Mouse (Mus musculus): ENCODE results near the gene Arhgef28. TPM values are rescaled to one million over a fixed set of nuclear protein-coding genes. Genes with fewer than 3 reads are reported as not detected.
A peak's percentile ranks its signal among the peaks of the same experiment; 100 is the strongest.

Arhgef28 gene
- polyA plus RNA-seq, 1 experiment from 2014 or later, result 14.2 TPM

DNA sequence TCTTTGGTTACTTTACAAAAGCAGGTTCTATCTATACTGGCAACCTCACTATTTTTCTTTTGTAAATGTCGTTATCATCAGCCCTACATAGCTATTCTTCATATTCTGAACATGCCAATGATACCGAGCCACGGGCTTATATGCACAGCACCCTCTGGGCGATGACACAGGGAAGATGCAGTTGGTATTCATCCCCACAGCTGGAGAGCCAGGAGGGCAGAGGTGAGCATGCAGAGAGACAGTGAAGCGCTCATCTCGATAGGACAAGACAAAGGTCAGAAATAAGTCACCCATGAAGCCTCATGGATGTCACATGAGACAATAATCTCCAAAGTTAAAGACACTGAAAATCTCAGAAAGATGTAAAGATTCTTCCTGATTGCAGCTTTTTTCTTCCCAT, 217.4 kb downstream of the Arhgef28 start:
- no peaks in the 10 kb centered on the region for H3K36me3 ChIP-seq (ENCODE audit: control insufficient read depth, insufficient read depth, low read length)
- no peak overlapping the region for H3K27ac ChIP-seq (ENCODE audit: low read length)
- 88% methylated on average over 6 of the region's 6 CpGs for WGBS
- H3K27me3 ChIP-seq (replicated peaks; ENCODE audit: control insufficient read depth, insufficient read depth, low read length), result no peaks in the 10 kb centered on the region
- no peaks in the 10 kb centered on the region for H3K9me3 ChIP-seq (ENCODE audit: control insufficient read depth, low read length)
- H3K4me3 ChIP-seq (ENCODE audit: low read length), result no peak overlapping the region
- no peak overlapping the region for H3K9ac ChIP-seq (ENCODE audit: low read depth, low read length)
- no peaks in the 10 kb centered on the region for H3K4me1 ChIP-seq (ENCODE audit: control insufficient read depth, insufficient read depth, low read length)
- no peak overlapping the region for H3K4me2 ChIP-seq (ENCODE audit: low read depth, low read length)
- no peak for ATAC-seq

DNA sequence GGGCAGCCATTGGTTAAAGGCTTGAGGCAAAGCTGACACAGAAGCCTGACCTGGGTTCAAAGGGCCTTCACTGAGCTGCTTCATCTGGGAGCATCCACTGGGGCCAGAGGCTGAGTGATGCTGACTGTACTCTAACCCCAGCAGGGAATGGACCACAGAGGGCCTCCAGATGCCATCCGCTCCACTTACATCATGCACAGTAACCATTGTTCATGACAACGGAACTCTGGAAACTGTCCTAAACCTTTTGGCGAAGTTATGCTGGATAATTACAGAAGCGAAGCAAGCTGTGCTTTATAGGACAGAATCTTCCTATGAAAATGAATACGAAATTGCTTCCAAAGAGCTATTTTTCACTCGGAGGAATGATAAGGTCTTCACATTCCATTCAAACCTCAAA, 219.5 kb downstream of the Arhgef28 start:
- 87% methylated on average over 6 of the region's 6 CpGs for WGBS
- Histone ChIP-seq H3K9ac (ENCODE audit: low read depth, low read length) (no peak overlapping the region), H3K4me1 (ENCODE audit: control insufficient read depth, insufficient read depth, low read length) (no peaks in the 10 kb centered on the region), H3K36me3 (ENCODE audit: control insufficient read depth, insufficient read depth, low read length) (no peaks in the 10 kb centered on the region), H3K27me3 (replicated peaks; ENCODE audit: control insufficient read depth, insufficient read depth, low read length) (no peaks in the 10 kb centered on the region), H3K27ac (ENCODE audit: low read length) (no peak overlapping the region), H3K4me2 (ENCODE audit: low read depth, low read length) (no peak overlapping the region), H3K4me3 (ENCODE audit: low read length) (no peak overlapping the region), H3K9me3 (ENCODE audit: control insufficient read depth, low read length) (no peaks in the 10 kb centered on the region)
- no peak for ATAC-seq

DNA sequence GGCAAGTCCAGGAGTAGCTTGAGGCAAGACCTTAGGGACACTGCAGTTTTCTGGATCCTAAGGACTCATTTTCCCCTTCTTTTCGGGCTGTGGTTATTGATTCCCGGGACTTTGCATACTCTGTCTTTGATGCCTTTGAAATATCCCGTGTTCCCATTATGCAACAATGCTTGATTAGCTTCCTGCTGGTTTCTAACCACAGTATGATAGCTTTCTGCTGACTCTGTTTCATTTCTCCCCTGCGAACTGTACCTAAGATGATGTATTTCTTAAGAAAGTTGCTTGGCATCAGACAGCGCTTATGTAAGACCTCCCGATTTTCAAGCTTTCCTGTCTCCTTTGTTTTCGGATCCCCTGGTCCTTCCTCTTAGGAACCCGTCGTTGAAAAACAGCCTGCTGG, 229.1 kb downstream of the Arhgef28 start:
- no peaks in the 10 kb centered on the region for H3K36me3 ChIP-seq (ENCODE audit: control insufficient read depth, insufficient read depth, low read length)
- H3K4me2 ChIP-seq (ENCODE audit: low read depth, low read length), result no peak overlapping the region
- no peaks in the 10 kb centered on the region for H3K4me1 ChIP-seq (ENCODE audit: control insufficient read depth, insufficient read depth, low read length)
- H3K27ac ChIP-seq (ENCODE audit: low read length), result peak overlapping the region; percentile 38; the same call in 1 of the 2 replicates
- no peaks in the 10 kb centered on the region for H3K27me3 ChIP-seq (replicated peaks; ENCODE audit: control insufficient read depth, insufficient read depth, low read length)
- no peak overlapping the region for H3K4me3 ChIP-seq (ENCODE audit: low read length)
- ATAC-seq, result peak; percentile 36; the same call in 1 of the 2 replicates
- WGBS, result 82% methylated on average over 9 of the region's 9 CpGs
- H3K9ac ChIP-seq (ENCODE audit: low read depth, low read length), result no peak overlapping the region
- no peaks in the 10 kb centered on the region for H3K9me3 ChIP-seq (ENCODE audit: control insufficient read depth, low read length)

DNA sequence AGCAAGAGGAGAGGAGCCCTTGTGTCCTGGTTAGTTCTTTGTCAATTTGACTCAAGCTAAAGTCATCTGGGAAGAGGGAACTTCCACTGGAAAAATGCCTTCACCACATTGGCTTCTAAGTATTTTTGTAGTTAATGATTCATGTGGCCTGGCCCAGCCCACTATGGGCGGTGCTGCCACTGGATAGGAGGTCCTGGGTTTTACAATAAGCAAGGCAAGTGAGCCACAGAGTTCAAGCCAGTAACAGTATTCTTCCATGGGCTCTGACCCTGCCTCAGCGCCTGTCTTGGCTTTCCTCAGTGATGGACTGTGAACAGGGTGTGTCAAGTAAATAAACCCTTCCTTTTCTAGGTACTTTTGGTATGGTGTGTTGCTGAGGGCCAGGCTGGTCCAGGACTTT, 229.6 kb downstream of the Arhgef28 start:
- no peaks in the 10 kb centered on the region for H3K9me3 ChIP-seq (ENCODE audit: control insufficient read depth, low read length)
- H3K36me3 ChIP-seq (ENCODE audit: control insufficient read depth, insufficient read depth, low read length), result no peaks in the 10 kb centered on the region
- no peaks in the 10 kb centered on the region for H3K27me3 ChIP-seq (replicated peaks; ENCODE audit: control insufficient read depth, insufficient read depth, low read length)
- no peak overlapping the region for H3K9ac ChIP-seq (ENCODE audit: low read depth, low read length)
- H3K27ac ChIP-seq (ENCODE audit: low read length), result peak overlapping the region; percentile 38
- ATAC-seq, result peak; percentile 98
- no peak overlapping the region for H3K4me3 ChIP-seq (ENCODE audit: low read length)
- WGBS, result 73% methylated on average over 2 of the region's 2 CpGs
- H3K4me2 ChIP-seq (ENCODE audit: low read depth, low read length), result no peak overlapping the region
- H3K4me1 ChIP-seq (ENCODE audit: control insufficient read depth, insufficient read depth, low read length), result no peaks in the 10 kb centered on the region

DNA sequence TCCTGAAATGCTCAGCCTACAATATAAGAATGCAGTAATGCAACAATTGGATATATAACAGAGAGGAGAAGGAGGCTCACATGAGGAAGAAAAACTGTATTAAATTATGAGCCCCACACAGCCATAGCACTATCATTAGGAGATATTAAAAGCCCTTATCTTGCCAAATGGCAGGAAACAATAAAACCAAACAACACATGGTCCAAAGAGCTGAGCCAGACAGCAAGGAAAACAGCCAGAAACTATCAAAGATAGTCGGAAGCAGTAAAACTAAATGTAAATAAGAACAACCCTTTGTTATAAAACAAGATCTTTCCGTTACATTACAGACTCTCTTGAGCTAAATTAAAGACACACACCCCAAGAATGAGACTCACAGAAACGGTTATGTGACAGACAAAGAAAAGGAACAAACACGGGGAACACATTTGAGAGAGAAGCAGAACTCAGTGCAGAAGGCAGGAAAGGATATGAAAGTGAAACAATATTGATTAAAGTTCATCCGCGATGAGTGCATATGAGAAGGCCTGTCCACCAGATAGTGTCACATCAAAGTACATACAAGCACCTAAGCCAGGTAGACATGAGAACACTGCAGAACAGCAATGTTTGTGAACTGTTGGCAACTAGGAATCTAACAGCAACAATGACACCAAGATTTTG, 231.6 kb downstream of the Arhgef28 start:
- H3K36me3 ChIP-seq (ENCODE audit: control insufficient read depth, insufficient read depth, low read length), result no peaks in the 10 kb centered on the region
- H3K4me1 ChIP-seq (ENCODE audit: control insufficient read depth, insufficient read depth, low read length), result no peaks in the 10 kb centered on the region
- no peak for ATAC-seq
- no peak overlapping the region for H3K27ac ChIP-seq (ENCODE audit: low read length)
- no peak overlapping the region for H3K9ac ChIP-seq (ENCODE audit: low read depth, low read length)
- no peak overlapping the region for H3K4me2 ChIP-seq (ENCODE audit: low read depth, low read length)
- H3K4me3 ChIP-seq (ENCODE audit: low read length), result no peak overlapping the region
- H3K27me3 ChIP-seq (replicated peaks; ENCODE audit: control insufficient read depth, insufficient read depth, low read length), result no peaks in the 10 kb centered on the region
- H3K9me3 ChIP-seq (ENCODE audit: control insufficient read depth, low read length), result no peaks in the 10 kb centered on the region
- WGBS, result 59% methylated on average over 6 of the region's 6 CpGs

DNA sequence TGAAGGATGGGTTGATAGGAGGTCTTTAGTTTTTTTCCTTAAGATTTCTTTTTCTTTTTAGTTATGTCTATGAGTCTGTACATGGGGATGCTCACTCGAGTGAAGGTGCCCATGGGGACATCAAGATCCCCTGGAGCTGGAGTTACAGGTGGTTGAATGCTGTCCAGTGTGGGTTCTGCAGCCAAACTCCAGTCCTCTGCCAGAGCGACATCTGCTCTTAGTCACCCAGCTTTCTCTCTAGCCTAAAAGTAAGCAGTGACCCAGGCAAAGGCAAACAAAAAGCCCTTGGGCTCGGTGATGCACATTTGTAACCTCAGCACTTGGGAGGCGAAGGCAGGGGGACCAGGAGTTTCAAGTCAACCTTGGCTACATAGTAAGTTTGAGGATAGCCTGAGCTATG, 232.3 kb downstream of the Arhgef28 start:
- H3K36me3 ChIP-seq (ENCODE audit: control insufficient read depth, insufficient read depth, low read length), result no peaks in the 10 kb centered on the region
- H3K4me1 ChIP-seq (ENCODE audit: control insufficient read depth, insufficient read depth, low read length), result no peaks in the 10 kb centered on the region
- H3K4me2 ChIP-seq (ENCODE audit: low read depth, low read length), result no peak overlapping the region
- 63% methylated on average over 4 of the region's 4 CpGs for WGBS
- no peak overlapping the region for H3K27ac ChIP-seq (ENCODE audit: low read length)
- no peaks in the 10 kb centered on the region for H3K27me3 ChIP-seq (replicated peaks; ENCODE audit: control insufficient read depth, insufficient read depth, low read length)
- no peak overlapping the region for H3K9ac ChIP-seq (ENCODE audit: low read depth, low read length)
- no peak for ATAC-seq
- no peak overlapping the region for H3K4me3 ChIP-seq (ENCODE audit: low read length)
- H3K9me3 ChIP-seq (ENCODE audit: control insufficient read depth, low read length), result no peaks in the 10 kb centered on the region

DNA sequence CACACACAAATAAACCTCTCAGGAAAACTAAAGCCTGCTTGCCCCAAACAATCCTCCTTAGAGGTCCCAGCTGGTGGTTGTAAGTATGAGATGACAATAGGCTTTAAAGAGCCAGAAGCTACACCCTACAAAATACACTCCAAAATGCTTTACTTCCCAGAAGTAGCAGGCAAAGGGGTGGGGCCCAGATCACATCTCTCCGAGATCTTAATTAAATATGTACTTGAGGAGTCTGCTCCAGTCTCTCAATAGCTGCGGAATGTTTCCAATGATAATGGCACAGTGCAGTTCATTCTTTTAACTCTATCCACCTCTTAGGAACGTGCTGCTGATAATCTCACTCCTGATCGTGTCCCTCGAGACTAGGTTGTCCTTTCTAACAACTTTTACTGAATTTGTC, 240.2 kb downstream of the Arhgef28 start:
- H3K36me3 ChIP-seq (ENCODE audit: control insufficient read depth, insufficient read depth, low read length), result 0 out of 2 replicates have a peak, but pooled peaks cover 3% of the 10 kb centered on the region
- no peak overlapping the region for H3K4me2 ChIP-seq (ENCODE audit: low read depth, low read length)
- WGBS, result 46% methylated on average over 5 of the region's 5 CpGs
- no peaks in the 10 kb centered on the region for H3K27me3 ChIP-seq (replicated peaks; ENCODE audit: control insufficient read depth, insufficient read depth, low read length)
- H3K9ac ChIP-seq (ENCODE audit: low read depth, low read length), result no peak overlapping the region
- no peaks in the 10 kb centered on the region for H3K9me3 ChIP-seq (ENCODE audit: control insufficient read depth, low read length)
- H3K4me1 ChIP-seq (ENCODE audit: control insufficient read depth, insufficient read depth, low read length), result no peaks in the 10 kb centered on the region
- ATAC-seq, result no peak
- no peak overlapping the region for H3K27ac ChIP-seq (ENCODE audit: low read length)
- H3K4me3 ChIP-seq (ENCODE audit: low read length), result no peak overlapping the region

DNA sequence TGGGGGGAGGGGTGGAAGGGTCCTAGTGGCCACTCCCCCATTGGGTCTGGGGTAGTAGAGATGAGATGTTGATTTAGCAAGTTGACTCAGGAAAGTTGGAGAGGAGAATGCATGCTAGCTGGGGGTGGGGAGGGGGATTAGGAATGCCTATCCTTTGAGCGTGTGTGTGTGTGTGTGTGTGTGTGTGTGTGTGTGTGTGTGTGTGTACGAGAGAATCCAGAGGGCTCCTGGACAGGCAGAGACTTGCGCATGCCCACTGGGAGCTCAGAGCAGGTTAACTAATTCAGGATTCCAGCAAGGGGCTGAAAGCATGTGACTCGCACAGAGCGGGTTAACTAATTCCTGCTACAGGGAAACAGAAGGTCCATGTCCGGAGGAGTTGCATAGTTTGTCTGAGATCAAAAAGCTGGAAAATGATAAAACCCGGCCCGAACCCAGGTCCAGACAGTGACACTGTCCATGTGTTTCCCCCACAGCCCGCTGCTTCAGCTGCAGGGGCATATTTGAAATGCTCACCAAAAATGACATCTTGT, 241.3 kb downstream of the Arhgef28 start:
- Histone ChIP-seq H3K27ac (ENCODE audit: low read length) (no peak overlapping the region), H3K4me1 (ENCODE audit: control insufficient read depth, insufficient read depth, low read length) (no peaks in the 10 kb centered on the region), H3K4me3 (ENCODE audit: low read length) (no peak overlapping the region), H3K36me3 (ENCODE audit: control insufficient read depth, insufficient read depth, low read length) (0 out of 2 replicates have a peak, but pooled peaks cover 3% of the 10 kb centered on the region), H3K9ac (ENCODE audit: low read depth, low read length) (no peak overlapping the region), H3K4me2 (ENCODE audit: low read depth, low read length) (no peak overlapping the region), H3K9me3 (ENCODE audit: control insufficient read depth, low read length) (no peaks in the 10 kb centered on the region), H3K27me3 (replicated peaks; ENCODE audit: control insufficient read depth, insufficient read depth, low read length) (no peaks in the 10 kb centered on the region)
- no peak for ATAC-seq
- 59% methylated on average over 9 of the region's 9 CpGs for WGBS

DNA sequence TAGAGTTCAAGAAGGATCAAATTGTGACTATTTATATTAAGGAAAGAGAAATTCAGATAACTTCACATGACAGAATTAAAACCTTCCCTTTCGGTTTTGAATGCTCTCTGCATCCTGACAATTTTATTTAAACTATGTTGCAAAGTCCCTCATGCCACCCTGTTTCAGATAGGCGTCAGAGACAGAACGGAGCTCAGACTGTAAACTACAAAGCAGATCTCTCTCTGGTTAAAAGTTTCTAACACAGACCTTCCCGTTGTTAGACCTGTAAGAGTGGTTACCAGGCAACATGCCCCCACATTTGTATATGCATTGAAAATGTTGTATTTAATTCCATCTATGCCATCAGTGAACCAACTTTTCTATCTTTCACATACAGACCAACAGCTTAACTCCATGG, 246.1 kb downstream of the Arhgef28 start:
- Histone ChIP-seq H3K36me3 (ENCODE audit: control insufficient read depth, insufficient read depth, low read length) (0 out of 2 replicates have a peak, but pooled peaks cover 3% of the 10 kb centered on the region), H3K27ac (ENCODE audit: low read length) (no peak overlapping the region), H3K9ac (ENCODE audit: low read depth, low read length) (no peak overlapping the region), H3K4me2 (ENCODE audit: low read depth, low read length) (no peak overlapping the region), H3K27me3 (replicated peaks; ENCODE audit: control insufficient read depth, insufficient read depth, low read length) (no peaks in the 10 kb centered on the region), H3K4me1 (ENCODE audit: control insufficient read depth, insufficient read depth, low read length) (no peaks in the 10 kb centered on the region), H3K9me3 (ENCODE audit: control insufficient read depth, low read length) (no peaks in the 10 kb centered on the region), H3K4me3 (ENCODE audit: low read length) (no peak overlapping the region)
- ATAC-seq, result no peak
- WGBS, result 74% methylated on average over 4 of the region's 4 CpGs
